ENCODE assay signal across 24 mouse cellular contexts in the genomic region with DNA sequence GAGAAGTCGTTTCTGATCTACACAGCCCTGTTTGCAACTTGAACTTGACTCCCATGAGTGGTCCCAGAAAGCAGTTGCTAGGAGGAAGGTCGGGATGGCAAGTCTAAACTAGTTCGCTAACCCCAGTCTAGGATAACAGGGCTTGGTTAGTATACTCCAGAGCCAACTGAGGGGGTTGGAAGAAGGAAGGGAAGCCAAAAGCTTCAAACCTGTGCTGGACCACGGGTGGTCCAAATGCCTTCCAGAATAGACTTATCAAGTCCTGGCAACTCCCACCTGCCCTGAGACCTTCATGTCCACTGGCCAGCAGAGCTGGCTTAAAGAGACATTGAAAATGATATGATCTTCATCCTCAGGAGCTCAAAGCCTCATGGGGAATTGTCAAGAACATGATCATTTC.
A peak's percentile ranks its signal among the peaks of the same experiment; 100 is the strongest.
DNase-seq lines count a peak whose midpoint lies in the region; ATAC-seq lines count a peak whose summit lies in the region.
"Had no signal": no experiment of that assay in that cellular context is flagged by ENCODE, and none has a peak within 500 bp of the region (broad histone marks: within the 10 kb centered on the region; RNA-seq: fewer than 3 reads in every experiment).

No protein-coding gene starts in this region.

- no peak overlapping the region for H3K9ac ChIP-seq in embryonic facial prominence, embryonic 12.5 days
- no peak overlapping the region for H3K9ac ChIP-seq in midbrain, embryonic 11.5 days (ENCODE audit: low read length)
- H3K9ac ChIP-seq in midbrain, embryonic 14.5 days (replicated peaks; ENCODE audit: low read length) = no peak overlapping the region
- H3K9ac ChIP-seq in limb, embryonic 13.5 days = no peak overlapping the region
- H3K9ac ChIP-seq: forebrain, embryonic 13.5 days; forebrain, embryonic 15.5 days; forebrain, postnatal 0 days had no signal

- H3K27me3 ChIP-seq in embryonic facial prominence, embryonic 12.5 days = no peaks in the 10 kb centered on the region
- no peaks in the 10 kb centered on the region for H3K27me3 ChIP-seq in embryonic facial prominence, embryonic 10.5 days (replicated peaks; ENCODE audit: low read depth, poor library complexity, severe bottlenecking)
- no peaks in the 10 kb centered on the region for H3K27me3 ChIP-seq in midbrain, embryonic 11.5 days (ENCODE audit: control insufficient read depth, insufficient read depth, low read length)
- H3K27me3 ChIP-seq in midbrain, embryonic 14.5 days (ENCODE audit: control insufficient read depth, insufficient read depth, low read length) = no peaks in the 10 kb centered on the region
- H3K27me3 ChIP-seq in limb, embryonic 13.5 days = no peaks in the 10 kb centered on the region
- H3K27me3 ChIP-seq: CH12.LX; forebrain, embryonic 13.5 days; forebrain, embryonic 15.5 days; Patski had no signal

- DNase-seq in cerebellum, postnatal 10 days = peak; percentile 40 to 59
- DNase-seq in cerebellum, postnatal 25 days = no peak
- DNase-seq in embryonic facial prominence, embryonic 10.5 days (ENCODE audit: low spot score) = no peak
- DNase-seq in midbrain, embryonic 11.5 days (ENCODE audit: low spot score, missing footprints) = peak; percentile 72
- no peak for DNase-seq in midbrain, embryonic 14.5 days
- no peak for DNase-seq in gastrocnemius, postnatal 36 days
- DNase-seq: adrenal gland, adult 8-10 months; adrenal gland, postnatal 14 days; adrenal gland, postnatal 36 days; B cell, adult 2 months; cerebellum, adult 11-12 months; cerebellum, adult 2 months; cerebellum, adult 9-10 months; cerebellum, postnatal 36 days; forebrain, postnatal 0 days had no signal

- WGBS in embryonic facial prominence, embryonic 12.5 days = 57% methylated on average over 4 of the region's 4 CpGs
- 72% methylated on average over 4 of the region's 4 CpGs for WGBS in embryonic facial prominence, embryonic 10.5 days
- WGBS in midbrain, embryonic 11.5 days = 73% methylated on average over 4 of the region's 4 CpGs
- 72% methylated on average over 4 of the region's 4 CpGs for WGBS in midbrain, embryonic 14.5 days
- 44% methylated on average over 4 of the region's 4 CpGs for WGBS in limb, embryonic 13.5 days

- H3K4me2 ChIP-seq in embryonic facial prominence, embryonic 12.5 days (replicated peaks) = no peak overlapping the region
- no peak overlapping the region for H3K4me2 ChIP-seq in midbrain, embryonic 11.5 days
- H3K4me2 ChIP-seq in midbrain, embryonic 14.5 days (ENCODE audit: low read length) = no peak overlapping the region
- H3K4me2 ChIP-seq in limb, embryonic 13.5 days (replicated peaks) = no peak overlapping the region
- H3K4me2 ChIP-seq: forebrain, embryonic 13.5 days; forebrain, embryonic 15.5 days had no signal

- H3K4me1 ChIP-seq in embryonic facial prominence, embryonic 12.5 days = peaks cover 45% of the 10 kb centered on the region
- H3K4me1 ChIP-seq in embryonic facial prominence, embryonic 10.5 days = peaks cover 62% of the 10 kb centered on the region
- H3K4me1 ChIP-seq in midbrain, embryonic 11.5 days (ENCODE audit: control insufficient read depth, insufficient read depth, low read length) = no peaks in the 10 kb centered on the region; the same call in 1 of the 2 replicates
- peaks cover 15% of the 10 kb centered on the region; the same call in 1 of the 2 replicates for H3K4me1 ChIP-seq in midbrain, embryonic 14.5 days (ENCODE audit: control insufficient read depth, insufficient read depth, low read length)
- peaks cover 83% of the 10 kb centered on the region for H3K4me1 ChIP-seq in limb, embryonic 13.5 days

- H3K36me3 ChIP-seq in embryonic facial prominence, embryonic 12.5 days = no peaks in the 10 kb centered on the region
- H3K36me3 ChIP-seq in embryonic facial prominence, embryonic 10.5 days (replicated peaks) = peaks cover 12% of the 10 kb centered on the region
- no peaks in the 10 kb centered on the region for H3K36me3 ChIP-seq in midbrain, embryonic 11.5 days (ENCODE audit: control insufficient read depth, insufficient read depth, low read length)
- no peaks in the 10 kb centered on the region for H3K36me3 ChIP-seq in midbrain, embryonic 14.5 days (ENCODE audit: control insufficient read depth, insufficient read depth, low read length)
- H3K36me3 ChIP-seq in limb, embryonic 13.5 days = no peaks in the 10 kb centered on the region
- H3K36me3 ChIP-seq: forebrain, embryonic 15.5 days; G1E had no signal

- peak overlapping the region; percentile 42 for H3K27ac ChIP-seq in embryonic facial prominence, embryonic 12.5 days
- no peak overlapping the region for H3K27ac ChIP-seq in embryonic facial prominence, embryonic 10.5 days (replicated peaks)
- H3K27ac ChIP-seq in midbrain, embryonic 11.5 days (ENCODE audit: low read depth, low read length) = no peak overlapping the region
- no peak overlapping the region for H3K27ac ChIP-seq in midbrain, embryonic 14.5 days (replicated peaks; ENCODE audit: low read depth, low read length)
- H3K27ac ChIP-seq in limb, embryonic 13.5 days = peak overlapping the region; percentile 52; the same call in 1 of the 2 replicates
- H3K27ac ChIP-seq: forebrain, embryonic 13.5 days; forebrain, embryonic 15.5 days had no signal

- H3K9me3 ChIP-seq in embryonic facial prominence, embryonic 12.5 days = no peaks in the 10 kb centered on the region
- H3K9me3 ChIP-seq in embryonic facial prominence, embryonic 10.5 days = no peaks in the 10 kb centered on the region
- no peaks in the 10 kb centered on the region for H3K9me3 ChIP-seq in midbrain, embryonic 11.5 days (ENCODE audit: control insufficient read depth, low read length)
- no peaks in the 10 kb centered on the region for H3K9me3 ChIP-seq in midbrain, embryonic 14.5 days (ENCODE audit: control insufficient read depth, low read length)
- H3K9me3 ChIP-seq in limb, embryonic 13.5 days = no peaks in the 10 kb centered on the region
- H3K9me3 ChIP-seq: forebrain, embryonic 13.5 days; forebrain, embryonic 15.5 days; G1E had no signal

- H3K4me3 ChIP-seq in embryonic facial prominence, embryonic 12.5 days = no peak overlapping the region
- H3K4me3 ChIP-seq in embryonic facial prominence, embryonic 10.5 days = no peak overlapping the region
- no peak overlapping the region for H3K4me3 ChIP-seq in midbrain, embryonic 11.5 days (ENCODE audit: low read depth, low read length)
- no peak overlapping the region for H3K4me3 ChIP-seq in midbrain, embryonic 14.5 days (replicated peaks; ENCODE audit: low read depth, low read length)
- no peak overlapping the region for H3K4me3 ChIP-seq in limb, embryonic 13.5 days
- H3K4me3 ChIP-seq: forebrain, embryonic 13.5 days; forebrain, embryonic 15.5 days had no signal

- intact Hi-C loops in gastrocnemius, postnatal 36 days (cut with DNase I) = no loop called here

- no peak for ATAC-seq in embryonic facial prominence, embryonic 12.5 days (ENCODE audit: insufficient number of reproducible peaks, insufficient read depth, low FRiP score, low TSS enrichment)
- no peak for ATAC-seq in midbrain, embryonic 11.5 days (ENCODE audit: low FRiP score)
- no peak for ATAC-seq in midbrain, embryonic 14.5 days (ENCODE audit: low FRiP score, low TSS enrichment)
- ATAC-seq in limb, embryonic 13.5 days (ENCODE audit: low FRiP score, low read depth) = no peak
- ATAC-seq: activated CD4-positive, CD25-positive, alpha-beta regulatory T cell, adult 4 months; CD4-positive, CD25-positive, alpha-beta regulatory T cell, adult 4 months; forebrain, embryonic 13.5 days; forebrain, embryonic 15.5 days; forebrain, postnatal 0 days; Patski had no signal

Comparison
In these comparisons a context has a peak if more than half of its experiments do, and no peak if none do; other contexts are left out.
1. DNase-seq: peak in cerebellum, postnatal 10 days (2 of 2) and midbrain, embryonic 11.5 days (single experiment); none in cerebellum, postnatal 25 days (0 of 2), embryonic facial prominence, embryonic 10.5 days (single experiment), midbrain, embryonic 14.5 days (single experiment) and gastrocnemius, postnatal 36 days (0 of 2).
2. H3K27ac ChIP-seq: peak in embryonic facial prominence, embryonic 12.5 days (single experiment) and limb, embryonic 13.5 days (single experiment); none in embryonic facial prominence, embryonic 10.5 days (single experiment), midbrain, embryonic 11.5 days (single experiment) and midbrain, embryonic 14.5 days (single experiment).